Mouse (Mus musculus) kidney, postnatal 4 days (tissue): ENCODE results near the gene Ptprn2.

Experiments used
- DNase-seq, 2 experiments: peaks; one replicate each; pipeline ENCODE4 v3.0.0; 2021; ENCODE audit warnings: mixed read lengths in 2 of 2

Ptprn2 gene

GRCm38 (mm10) chr12:117077664-117078063 is 592.1 kb downstream of the Ptprn2 start:
- DNase-seq: no peak

GRCm38 (mm10) chr12:117078945-117079344 is 593.4 kb downstream of the Ptprn2 start:
- no peak for DNase-seq

GRCm38 (mm10) chr12:117079724-117080123 is 594.2 kb downstream of the Ptprn2 start:
- no peak for DNase-seq

GRCm38 (mm10) chr12:117083856-117084701 is 598.6 kb downstream of the Ptprn2 start:
- DNase-seq: no peak

DNA sequence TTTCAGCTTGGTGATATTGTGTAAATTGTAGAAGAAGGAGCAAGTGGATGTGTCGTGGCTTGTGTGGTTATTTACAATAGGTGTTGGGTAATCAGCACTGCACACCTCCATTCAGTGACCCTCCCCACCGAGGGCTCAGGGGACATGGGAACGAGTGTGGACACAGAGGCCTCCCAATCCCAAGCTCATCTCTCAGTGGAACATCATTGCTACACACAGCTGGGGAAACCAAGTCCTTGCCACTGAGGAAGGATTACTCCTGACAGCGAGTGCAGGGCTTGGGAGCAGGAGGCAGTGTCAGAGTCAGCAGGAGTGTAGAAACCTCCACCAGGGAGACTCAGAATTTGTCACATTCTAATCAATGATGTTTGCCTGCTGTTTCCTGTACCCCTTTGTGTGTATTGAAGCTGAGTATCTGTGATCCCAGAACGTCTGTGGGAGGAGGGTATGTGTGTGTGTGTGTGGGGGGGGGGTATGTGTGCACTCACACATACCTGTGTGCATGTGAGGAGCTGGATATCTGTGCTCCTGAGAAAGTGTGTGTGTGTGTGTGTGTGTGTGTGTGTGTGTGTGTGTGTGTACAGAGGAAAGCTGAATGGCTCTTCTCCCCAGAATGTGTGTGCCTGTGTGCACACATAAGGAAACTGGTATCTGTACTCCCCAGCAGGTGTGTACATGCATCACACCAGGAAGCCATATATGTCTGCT is 599.3 kb downstream of the Ptprn2 start:
- no peak for DNase-seq

DNA sequence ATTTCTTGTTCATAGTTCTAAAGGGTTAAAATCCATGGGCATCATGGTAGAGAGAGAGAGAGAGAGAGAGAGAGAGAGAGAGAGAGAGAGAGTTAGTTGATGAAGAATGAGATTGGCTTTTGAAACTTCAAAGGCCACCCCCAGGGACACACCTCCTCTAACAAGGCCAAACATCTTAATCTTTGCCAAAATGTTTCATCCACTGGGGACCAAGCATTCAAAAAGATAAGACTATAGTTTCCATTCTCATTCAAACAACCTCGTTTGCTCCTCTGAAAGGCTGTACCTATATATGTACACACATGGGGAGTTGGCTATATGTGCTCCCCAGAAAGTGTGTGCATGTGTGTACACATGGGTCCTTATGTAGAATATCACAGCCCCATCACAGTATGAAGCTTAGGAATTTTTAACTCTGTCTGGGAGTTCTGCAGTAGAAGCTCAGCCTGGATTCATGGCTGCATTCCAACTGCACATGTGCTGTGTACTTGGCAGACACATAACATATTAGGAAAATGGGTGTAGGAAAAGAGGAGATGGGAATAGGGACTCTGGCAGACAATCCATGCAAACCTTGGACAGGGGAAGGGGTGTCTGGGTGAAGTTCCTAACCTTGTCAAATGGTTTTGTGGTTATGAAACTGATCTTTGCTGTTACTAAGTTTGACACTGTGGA is 600.3 kb downstream of the Ptprn2 start:
- DNase-seq: peak; percentile 9 to 19

- no peak for DNase-seq
Observed at GRCm38 (mm10) chr12:117092345-117093107, 607.0 kb downstream of the Ptprn2 start.

GRCm38 (mm10) chr12:117095941-117096340 is 610.4 kb downstream of the Ptprn2 start:
- DNase-seq: no peak

GRCm38 (mm10) chr12:117098295-117098694 is 612.8 kb downstream of the Ptprn2 start:
- DNase-seq: no peak

- DNase-seq: no peak
Observed at GRCm38 (mm10) chr12:117106696-117107095, 621.2 kb downstream of the Ptprn2 start.

DNA sequence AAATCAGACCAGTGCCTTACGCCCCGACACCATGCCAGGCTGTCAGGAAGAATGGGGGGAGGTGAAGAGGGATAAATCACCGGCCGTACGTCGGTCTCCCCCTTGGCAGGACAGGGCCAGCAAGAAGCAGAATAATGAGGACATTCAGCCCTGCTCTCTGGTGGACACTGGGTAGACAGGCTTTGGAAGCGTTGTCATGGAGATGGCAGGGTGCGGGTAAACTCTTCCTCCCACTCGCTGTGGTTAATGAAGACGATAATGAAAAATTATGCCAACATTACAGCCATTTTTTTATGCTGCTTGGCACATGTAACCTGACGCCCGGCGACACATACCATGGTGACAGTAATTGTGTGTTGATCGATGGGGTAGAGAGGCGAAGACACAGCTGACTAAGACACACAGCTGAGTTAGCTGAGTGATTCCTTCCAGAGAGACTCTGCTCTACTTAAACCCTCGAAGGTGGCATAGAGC is 621.7 kb downstream of the Ptprn2 start:
- peak; percentile 20 to 41 for DNase-seq

GRCm38 (mm10) chr12:117115254-117115865 is 629.8 kb downstream of the Ptprn2 start:
- no peak for DNase-seq

- DNase-seq: no peak
Observed at GRCm38 (mm10) chr12:117127078-117127477, 641.6 kb downstream of the Ptprn2 start.

- no peak for DNase-seq
Observed at GRCm38 (mm10) chr12:117127485-117127884, 642.0 kb downstream of the Ptprn2 start.

GRCm38 (mm10) chr12:117132095-117132494 is 646.6 kb downstream of the Ptprn2 start:
- peak; percentile 27 to 36 for DNase-seq

GRCm38 (mm10) chr12:117135205-117135604 is 649.7 kb downstream of the Ptprn2 start:
- DNase-seq: no peak

DNA sequence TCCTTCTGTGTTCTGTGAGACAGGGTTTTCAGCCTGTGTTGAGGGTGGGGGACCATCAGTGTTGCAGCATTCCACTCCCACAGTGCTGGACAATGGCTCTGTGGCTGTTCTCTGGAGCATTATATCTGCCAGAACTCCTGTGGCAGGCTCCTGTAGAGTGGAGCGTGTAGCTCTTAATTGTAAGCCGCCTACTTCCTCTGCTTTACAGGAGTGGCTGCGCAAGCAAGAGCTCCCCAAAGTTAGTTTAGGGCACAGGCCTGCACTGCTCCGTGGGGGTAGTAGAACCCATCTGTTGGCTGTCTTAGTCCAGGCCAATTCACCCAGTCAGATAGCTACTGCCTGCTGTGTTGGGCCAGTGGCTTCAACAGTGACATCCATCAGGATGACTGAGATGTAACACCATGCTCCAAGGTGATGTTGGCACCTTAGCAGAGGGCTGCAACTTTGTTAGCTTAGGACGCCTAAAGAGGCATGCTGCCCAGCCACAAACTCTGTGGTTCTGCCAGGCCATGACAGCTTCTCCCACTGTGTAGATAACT is 651.0 kb downstream of the Ptprn2 start:
- DNase-seq: no peak

GRCm38 (mm10) chr12:117140901-117141300 is 655.4 kb downstream of the Ptprn2 start:
- DNase-seq: no peak

GRCm38 (mm10) chr12:117141394-117141793 is 655.9 kb downstream of the Ptprn2 start:
- no peak for DNase-seq

DNA sequence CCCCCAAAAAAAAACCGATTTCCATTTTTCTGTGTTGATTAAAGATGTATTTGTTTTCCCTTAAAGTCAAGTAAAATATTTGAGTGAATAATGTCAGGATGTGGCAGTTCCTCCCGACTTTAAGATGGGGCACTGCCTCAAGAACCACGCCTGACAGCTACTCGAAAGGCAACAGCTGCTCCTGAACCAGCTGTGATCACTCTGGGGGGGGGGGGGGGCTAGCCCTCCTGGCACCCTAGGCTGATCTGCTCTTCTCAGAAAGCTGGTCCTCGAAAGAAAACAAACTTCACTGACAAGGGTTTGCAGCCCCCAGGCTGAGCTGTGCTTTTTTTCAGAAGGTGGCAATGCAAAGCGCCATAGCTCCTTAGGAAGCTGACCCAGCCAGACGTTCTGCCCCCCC is 663.7 kb downstream of the Ptprn2 start:
- no peak for DNase-seq

- DNase-seq: peak in 1 of 2 experiments; percentile 15
Observed at GRCm38 (mm10) chr12:117150611-117151395, 665.3 kb downstream of the Ptprn2 start.
